Mouse (Mus musculus) embryo, embryonic 9.5 days (tissue): ENCODE measurements around the gene Ifi205.

ENCODE experiments used
- DNase-seq: peaks from one replicate; pipeline ENCODE4 v3.0.0-alpha.2; 2017; ENCODE audit errors: extremely low spot score

The Ifi205 gene

DNA sequence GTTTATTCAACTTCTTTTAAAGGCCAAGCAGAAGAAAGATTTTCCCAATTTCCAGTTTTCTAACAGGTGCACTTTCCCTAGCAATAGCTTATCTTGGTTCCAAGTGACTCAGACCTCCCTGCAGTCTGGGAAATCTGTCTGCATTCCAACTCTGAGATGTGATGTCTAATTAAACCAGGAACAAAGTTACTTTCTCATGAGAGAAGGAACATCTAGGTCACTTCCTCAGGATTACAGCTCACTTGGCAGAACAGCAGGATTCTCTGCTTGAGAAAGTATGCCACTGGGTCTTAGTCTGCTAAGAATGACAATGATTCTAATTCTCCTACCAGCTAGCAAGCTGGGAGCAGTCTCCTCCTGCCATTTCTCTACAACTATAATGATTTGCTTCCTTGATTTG is 58.5 kb downstream of the Ifi205 start:
- DNase-seq = no peak
